18 mouse cellular contexts compared by ENCODE assay signal in genomic region chr1:160840618-160841017, GRCm38 (mm10). TPM values are rescaled to one million over a fixed set of nuclear protein-coding genes. Genes with fewer than 3 reads are reported as not detected.
DNase-seq lines count a peak whose midpoint lies in the region; TF ChIP-seq lines count a peak whose summit lies in the region.
"Had no signal": no experiment of that assay in that cellular context is flagged by ENCODE, and none has a peak within 500 bp of the region (broad histone marks: within the 10 kb centered on the region; RNA-seq: fewer than 3 reads in every experiment).

No protein-coding gene starts in this region.

- TF ChIP-seq POLR2A in myocyte (IDR thresholded peaks at IDR 0.05; ENCODE audit: insufficient read length, low read depth) = no peak

- DNase-seq in retina, postnatal 1 day = peak; percentile 25
- DNase-seq in retina, embryonic 14.5 days (ENCODE audit: low spot score) = no peak
- DNase-seq in cerebellum, postnatal 14 days = no peak
- DNase-seq in lung, postnatal 14 days = no peak
- DNase-seq: adrenal gland, adult 8-10 months; adrenal gland, postnatal 14 days; adrenal gland, postnatal 36 days; cerebellum, adult 11-12 months; cerebellum, adult 9-10 months; cerebellum, postnatal 10 days; cerebellum, postnatal 36 days; embryo, embryonic 11 days had no signal

- no peaks in the 10 kb centered on the region for H3K36me3 ChIP-seq in myocyte (ENCODE audit: control insufficient read depth, insufficient read depth)
- H3K36me3 ChIP-seq: embryonic facial prominence, embryonic 13.5 days; embryonic facial prominence, embryonic 15.5 days; forebrain, embryonic 10.5 days; forebrain, embryonic 12.5 days had no signal

- no peak overlapping the region for H3ac ChIP-seq in myocyte (ENCODE audit: control insufficient read depth, insufficient read length)

- no peaks in the 10 kb centered on the region for H3K27me3 ChIP-seq in myocyte (ENCODE audit: control insufficient read depth, insufficient read depth, insufficient read length)
- H3K27me3 ChIP-seq: embryonic facial prominence, embryonic 13.5 days; embryonic facial prominence, embryonic 15.5 days; forebrain, embryonic 12.5 days had no signal

- H3K4me2 ChIP-seq in myocyte (ENCODE audit: low read depth) = no peak overlapping the region
- H3K4me2 ChIP-seq: embryonic facial prominence, embryonic 13.5 days; embryonic facial prominence, embryonic 15.5 days; forebrain, embryonic 12.5 days had no signal

- H3K79me2 ChIP-seq in myocyte (ENCODE audit: control insufficient read depth, insufficient read depth) = no peaks in the 10 kb centered on the region

- no peak overlapping the region for H3K4me3 ChIP-seq in myocyte
- H3K4me3 ChIP-seq: embryonic facial prominence, embryonic 13.5 days; embryonic facial prominence, embryonic 15.5 days; erythroblast, embryonic 14.5 days; forebrain, embryonic 10.5 days; forebrain, embryonic 12.5 days had no signal

TF ChIP-seq in myocyte, 11 proteins besides CTCF, POLR2A, EP300 and RAD21:
- TF ChIP-seq MYOD1 (IDR thresholded peaks at IDR 0.05; ENCODE audit: control insufficient read depth in 1 of 3, insufficient read length in 2 of 3, low read depth in 2 of 3) (peak in 1 of 3 experiments; percentile 50), TCF3 (IDR thresholded peaks at IDR 0.05; ENCODE audit: insufficient read length, low read depth) (no peak), USF1 (IDR thresholded peaks at IDR 0.05; ENCODE audit: low read depth) (peak; percentile 53), MYOG (IDR thresholded peaks at IDR 0.05; ENCODE audit: control insufficient read depth in 1 of 3, insufficient read depth in 1 of 3, insufficient read length in 2 of 3, low read depth in 2 of 3) (peak in 1 of 3 experiments; percentile 23), REST (IDR thresholded peaks at IDR 0.05; ENCODE audit: insufficient read depth, insufficient read length) (no peak)

RNA-seq across cellular contexts. Expression of gene Rabgap1l, which starts 47.6 kb away (rescaled TPM):
- 6.3 TPM for polyA plus RNA-seq in myocyte (2012; fragmentation: generic; extraction: Trizol)
